Mouse (Mus musculus) forebrain, embryonic 15.5 days (tissue): Measurements from ENCODE around the gene Pbrm1. TPM values are rescaled to one million over a fixed set of nuclear protein-coding genes. Genes with fewer than 3 reads are reported as not detected.

Experiments used
- ATAC-seq: fragments of 200-750 bp; cut with Nextera tagmentation; replicated peaks from 2 replicates; pipeline ENCODE4 v1.8.0; 2017; ENCODE audit warnings: mild to moderate bottlenecking, moderate TSS enrichment, moderate library complexity
- H3K27ac ChIP-seq: fragments of 300-500 bp; sonication (generic); replicated peaks from 2 replicates; pipeline ENCODE4 v1.5.1; 2015; ENCODE audit warnings: mild to moderate bottlenecking, inconsistent platforms
- H3K27me3 ChIP-seq: fragments of 300-500 bp; sonication (generic); 2 replicates; pipeline ENCODE4 v1.6.1; 2015; ENCODE audit warnings: inconsistent platforms
- H3K36me3 ChIP-seq: fragments of 300-500 bp; sonication (generic); 2 replicates; pipeline ENCODE4 v1.6.1; 2015; ENCODE audit warnings: mild to moderate bottlenecking, inconsistent platforms
- H3K4me1 ChIP-seq: fragments of 300-500 bp; sonication (generic); 2 replicates; pipeline ENCODE4 v1.6.1; 2015; ENCODE audit warnings: inconsistent platforms
- H3K4me2 ChIP-seq: fragments of 300-500 bp; sonication (generic); replicated peaks from 2 replicates; pipeline ENCODE4 v1.6.1; 2015; ENCODE audit warnings: mild to moderate bottlenecking, inconsistent platforms
- H3K4me3 ChIP-seq: fragments of 300-500 bp; sonication (generic); 2 replicates; pipeline ENCODE4 v1.5.1; 2015; ENCODE audit warnings: mild to moderate bottlenecking, inconsistent platforms
- H3K9ac ChIP-seq: fragments of 300-500 bp; sonication (generic); replicated peaks from 2 replicates; pipeline ENCODE4 v1.6.1; 2015; ENCODE audit warnings: mild to moderate bottlenecking, inconsistent platforms
- H3K9me3 ChIP-seq: fragments of 300-500 bp; sonication (generic); 2 replicates; pipeline ENCODE4 v1.6.1; 2016; ENCODE audit warnings: inconsistent platforms
- WGBS: fragments of 180-500 bp; shearing (Covaris S2); methylation state at CpG from one replicate; pipeline ENCODE4 v1.1.7; 2015; ENCODE audit warnings: mixed read lengths; 5-methylcytosine and 5-hydroxymethylcytosine counted together
- polyA plus RNA-seq: library from polyadenylated mRNA; unstranded; fragments of >200 nt; fragmentation: Nextera tagmentation; extraction: Ambion mirVana; gene quantifications from 2 replicates; pipeline ENCODE4 v1.2.1, GENCODE M21; 2015

Gene Pbrm1
- 165 and 166 TPM in 2 replicates for polyA plus RNA-seq

DNA sequence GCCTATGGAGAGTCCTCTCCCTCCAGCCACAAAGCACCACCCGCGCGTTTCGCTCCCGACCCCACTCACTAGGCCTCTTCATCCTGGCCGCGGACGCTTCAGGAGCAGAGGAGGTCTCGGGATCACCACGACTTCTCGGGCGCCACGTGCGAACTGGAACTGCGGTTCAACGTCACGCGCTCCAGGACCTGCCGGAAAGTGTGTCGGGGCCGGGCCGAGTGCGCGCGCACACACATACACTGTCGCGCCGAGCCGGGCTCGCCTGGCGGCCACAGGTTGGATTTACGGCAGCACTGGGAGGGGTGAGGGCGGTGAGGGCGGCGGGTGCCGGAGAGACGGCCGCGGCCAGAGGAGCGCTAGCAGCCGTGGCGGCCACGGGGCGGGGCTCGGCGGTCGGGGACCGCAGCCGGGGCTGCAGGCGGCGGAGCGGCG is at the start of gene Pbrm1, which contains the start of gene Gnl3:
Pbrm1 (plus strand) TSS at position 279 of the 432 bp plus-strand sequence.
Gnl3 (minus strand) TSS at position 293 of the 432 bp plus-strand sequence.
- under 1% methylated on average over 37 of the region's 53 CpGs for WGBS
- H3K27ac ChIP-seq: peak within 1 kb of the TSS; percentile 99
- H3K9ac ChIP-seq: peak within 1 kb of the TSS; percentile 86
- H3K4me1 ChIP-seq: peaks cover 45% of the 10 kb centered on the region
- no peaks in the 10 kb centered on the region for H3K9me3 ChIP-seq
- no peaks in the 10 kb centered on the region for H3K27me3 ChIP-seq
- ATAC-seq: peak; percentile 95
- H3K4me2 ChIP-seq: peak within 1 kb of the TSS; percentile 87
- peak within 1 kb of the TSS; percentile 63 for H3K4me3 ChIP-seq
- peaks cover 48% of the 10 kb centered on the region for H3K36me3 ChIP-seq

- no peaks in the 10 kb centered on the region for H3K9me3 ChIP-seq
- no peak overlapping the region for H3K27ac ChIP-seq
- H3K4me1 ChIP-seq: no peaks in the 10 kb centered on the region
- WGBS: 42% methylated on average over 6 of the region's 6 CpGs
- ATAC-seq: no peak
- no peak overlapping the region for H3K4me3 ChIP-seq
- peaks cover 29% of the 10 kb centered on the region for H3K36me3 ChIP-seq
- no peak overlapping the region for H3K4me2 ChIP-seq
- H3K27me3 ChIP-seq: no peaks in the 10 kb centered on the region
- H3K9ac ChIP-seq: no peak overlapping the region
These were observed 44.7 kb upstream of the Pbrm1 start for GRCm38 (mm10) chr14:30974204-30974603.

- no peak overlapping the region for H3K9ac ChIP-seq
- no peak for ATAC-seq
- no peak overlapping the region for H3K27ac ChIP-seq
- peaks cover 35% of the 10 kb centered on the region for H3K36me3 ChIP-seq
- no peak overlapping the region for H3K4me3 ChIP-seq
- H3K9me3 ChIP-seq: no peaks in the 10 kb centered on the region
- 89% methylated on average over 3 of the region's 3 CpGs for WGBS
- H3K27me3 ChIP-seq: no peaks in the 10 kb centered on the region
- no peaks in the 10 kb centered on the region for H3K4me1 ChIP-seq
- H3K4me2 ChIP-seq: no peak overlapping the region
These were observed 42.7 kb upstream of the Pbrm1 start for GRCm38 (mm10) chr14:30976222-30976621.

DNA sequence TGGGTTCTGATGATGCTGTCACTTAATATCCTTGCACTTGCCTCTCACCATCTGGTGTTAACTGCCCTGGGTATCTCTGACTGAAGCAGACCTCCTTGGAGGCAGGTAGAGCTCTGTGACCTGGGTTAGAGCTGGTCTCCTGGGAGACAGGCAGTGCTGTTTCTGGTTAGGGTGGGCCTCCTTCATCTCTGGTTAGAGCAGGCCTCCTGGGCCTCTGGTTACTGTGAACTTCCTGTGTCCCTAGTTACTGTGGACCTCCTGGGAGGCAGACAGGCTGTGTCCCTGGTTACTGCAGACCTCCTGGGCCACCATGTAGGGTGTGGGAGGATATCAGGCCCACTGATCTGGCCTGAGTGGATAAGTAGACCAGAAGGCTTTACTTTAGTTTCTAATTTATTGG is 22.5 kb upstream of the Pbrm1 start:
- H3K27ac ChIP-seq: no peak overlapping the region
- no peak overlapping the region for H3K9ac ChIP-seq
- H3K4me3 ChIP-seq: no peak overlapping the region
- H3K4me2 ChIP-seq: no peak overlapping the region
- H3K4me1 ChIP-seq: peaks cover 10% of the 10 kb centered on the region
- ATAC-seq: no peak
- no peaks in the 10 kb centered on the region for H3K9me3 ChIP-seq
- H3K27me3 ChIP-seq: no peaks in the 10 kb centered on the region
- peaks cover 3% of the 10 kb centered on the region; the same call in 1 of the 2 replicates for H3K36me3 ChIP-seq

DNA sequence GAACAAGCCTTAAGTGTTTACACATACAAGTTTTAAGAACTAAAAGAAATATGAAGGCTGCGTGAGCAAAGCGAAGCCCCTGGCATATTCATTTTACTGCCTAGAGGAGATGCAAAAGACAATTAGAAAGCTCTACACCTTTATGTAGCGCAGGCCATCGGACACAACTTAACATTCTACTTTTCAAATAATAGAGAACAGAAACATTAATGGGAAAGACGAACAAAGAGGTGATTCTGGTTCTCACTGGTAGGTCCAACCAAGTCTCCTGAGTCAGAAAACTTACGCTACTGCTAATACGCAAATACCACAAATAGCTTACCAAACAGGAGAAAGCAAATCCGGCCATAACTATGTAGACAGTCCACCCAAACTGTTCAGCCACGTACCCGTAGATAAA is 18.6 kb upstream of the Pbrm1 start:
- Histone ChIP-seq H3K27ac (no peak overlapping the region), H3K36me3 (peaks cover 3% of the 10 kb centered on the region; the same call in 1 of the 2 replicates), H3K9ac (peak overlapping the region; percentile 91), H3K9me3 (no peaks in the 10 kb centered on the region), H3K4me3 (peak overlapping the region; percentile 69), H3K27me3 (no peaks in the 10 kb centered on the region), H3K4me1 (peaks cover 21% of the 10 kb centered on the region), H3K4me2 (peak overlapping the region; percentile 73)
- WGBS: 68% methylated on average over 10 of the region's 10 CpGs
- no peak for ATAC-seq

DNA sequence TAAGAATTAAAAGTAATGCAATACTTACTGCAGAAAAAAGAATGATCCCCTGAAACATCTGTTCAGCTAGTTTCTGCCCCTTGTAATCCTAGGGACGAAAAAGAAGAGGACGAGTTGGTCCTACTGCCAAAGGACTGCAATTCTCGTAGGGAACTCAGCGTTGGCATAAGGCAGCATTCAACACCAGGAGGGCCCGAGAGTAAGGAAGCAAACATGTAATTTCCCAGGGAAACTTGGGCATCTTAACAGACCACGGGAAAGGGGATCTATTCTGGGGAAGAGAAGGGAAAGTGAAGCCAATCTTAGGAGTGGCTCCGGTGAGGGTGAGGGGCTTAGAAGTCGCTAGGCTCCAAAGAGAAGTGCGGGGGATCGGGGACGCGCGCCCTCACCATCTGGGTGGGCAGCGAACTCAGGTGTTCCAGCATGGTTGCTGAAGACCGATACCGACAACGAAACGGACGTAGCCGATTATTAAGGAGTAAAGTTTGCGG is 18.1 kb upstream of the Pbrm1 start:
- Histone ChIP-seq H3K9me3 (no peaks in the 10 kb centered on the region), H3K27ac (peak overlapping the region; percentile 89), H3K27me3 (no peaks in the 10 kb centered on the region), H3K4me1 (peaks cover 21% of the 10 kb centered on the region), H3K4me3 (peak overlapping the region; percentile 69), H3K9ac (peak overlapping the region; percentile 91), H3K36me3 (peaks cover 3% of the 10 kb centered on the region; the same call in 1 of the 2 replicates), H3K4me2 (peak overlapping the region; percentile 73)
- peak; percentile 48 for ATAC-seq
- under 1% methylated on average over 21 of the region's 21 CpGs for WGBS

GRCm38 (mm10) chr14:31001307-31002205 is 17.4 kb upstream of the Pbrm1 start, which contains the start of the genes Glt8d1 and Spcs1:
TSS of gene Glt8d1 (plus strand) at chr14:31001400.
TSS of gene Spcs1 (minus strand) at chr14:31001672.
- Histone ChIP-seq H3K4me3 (peak within 1 kb of the TSS; percentile 69), H3K27me3 (no peaks in the 10 kb centered on the region), H3K27ac (peak within 1 kb of the TSS; percentile 89), H3K36me3 (peaks cover 3% of the 10 kb centered on the region; the same call in 1 of the 2 replicates), H3K4me2 (peak within 1 kb of the TSS; percentile 73), H3K9me3 (no peaks in the 10 kb centered on the region), H3K9ac (peak within 1 kb of the TSS; percentile 91), H3K4me1 (peaks cover 21% of the 10 kb centered on the region)
- ATAC-seq: peak; percentile 95
- WGBS: under 1% methylated on average over 84 of the region's 84 CpGs

- no peak overlapping the region for H3K9ac ChIP-seq
- H3K4me1 ChIP-seq: peaks cover 21% of the 10 kb centered on the region
- WGBS: 95% methylated on average over 2 of the region's 2 CpGs
- peaks cover 24% of the 10 kb centered on the region for H3K36me3 ChIP-seq
- no peak overlapping the region for H3K27ac ChIP-seq
- H3K9me3 ChIP-seq: no peaks in the 10 kb centered on the region
- H3K27me3 ChIP-seq: no peaks in the 10 kb centered on the region
- no peak for ATAC-seq
- H3K4me3 ChIP-seq: no peak overlapping the region
- no peak overlapping the region for H3K4me2 ChIP-seq
These were observed 14.4 kb upstream of the Pbrm1 start for GRCm38 (mm10) chr14:31004527-31004926.

- Histone ChIP-seq H3K36me3 (peaks cover 46% of the 10 kb centered on the region), H3K4me3 (no peak overlapping the region), H3K4me1 (peaks cover 11% of the 10 kb centered on the region), H3K27ac (no peak overlapping the region), H3K9me3 (no peaks in the 10 kb centered on the region), H3K9ac (no peak overlapping the region), H3K27me3 (no peaks in the 10 kb centered on the region), H3K4me2 (no peak overlapping the region)
- ATAC-seq: no peak
- 86% methylated on average over 5 of the region's 5 CpGs for WGBS
These were observed 12.2 kb upstream of the Pbrm1 start for GRCm38 (mm10) chr14:31006779-31007178.

- WGBS: 95% methylated on average over 3 of the region's 3 CpGs
These were observed 7.3 kb upstream of the Pbrm1 start for GRCm38 (mm10) chr14:31011588-31011987.

DNA sequence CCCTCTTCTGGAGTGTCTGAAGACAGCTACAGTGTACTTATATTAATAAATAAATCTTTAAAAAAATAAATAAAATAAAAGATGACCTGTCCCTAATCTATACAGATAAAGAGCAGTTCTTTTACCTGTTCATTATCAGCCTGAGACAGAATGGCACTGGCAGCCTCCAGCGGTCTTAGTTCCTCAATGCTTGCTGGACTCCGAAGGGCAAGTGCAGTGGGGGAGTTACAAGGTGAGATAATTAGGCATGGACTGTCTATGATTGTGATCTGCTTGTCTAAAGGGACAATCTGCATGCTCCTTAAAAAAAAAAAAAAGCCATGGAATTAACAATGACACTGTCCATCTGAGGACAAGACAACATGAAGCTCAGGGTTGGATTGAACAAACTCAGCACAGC is 5.0 kb upstream of the Pbrm1 start:
- Histone ChIP-seq H3K27ac (no peak overlapping the region), H3K9me3 (no peaks in the 10 kb centered on the region), H3K4me1 (peaks cover 16% of the 10 kb centered on the region), H3K27me3 (no peaks in the 10 kb centered on the region), H3K36me3 (peaks cover 85% of the 10 kb centered on the region), H3K9ac (no peak overlapping the region), H3K4me2 (no peak overlapping the region), H3K4me3 (no peak overlapping the region)
- ATAC-seq: no peak
- WGBS: 97% methylated on average over 2 of the region's 2 CpGs

More at GRCm38 (mm10) chr14:31011588-31011987, 7.3 kb upstream of the Pbrm1 start:
- H3K9ac ChIP-seq: no peak overlapping the region
- H3K4me1 ChIP-seq: no peaks in the 10 kb centered on the region
- no peak overlapping the region for H3K27ac ChIP-seq
- no peak overlapping the region for H3K4me2 ChIP-seq
- H3K36me3 ChIP-seq: peaks cover 94% of the 10 kb centered on the region
- no peak for ATAC-seq
- no peak overlapping the region for H3K4me3 ChIP-seq
- H3K27me3 ChIP-seq: no peaks in the 10 kb centered on the region
- no peaks in the 10 kb centered on the region for H3K9me3 ChIP-seq

- no peak overlapping the region for H3K4me2 ChIP-seq
- H3K36me3 ChIP-seq: peaks cover 65% of the 10 kb centered on the region
- no peak for ATAC-seq
- no peak overlapping the region for H3K4me3 ChIP-seq
- no peak overlapping the region for H3K27ac ChIP-seq
- peaks cover 28% of the 10 kb centered on the region for H3K4me1 ChIP-seq
- no peak overlapping the region for H3K9ac ChIP-seq
- H3K27me3 ChIP-seq: no peaks in the 10 kb centered on the region
- H3K9me3 ChIP-seq: no peaks in the 10 kb centered on the region
- 100% methylated on average over 1 of the region's 1 CpGs for WGBS
These were observed 2.9 kb upstream of the Pbrm1 start for GRCm38 (mm10) chr14:31016063-31016462.
